Mouse (Mus musculus) stomach, postnatal 0 days (tissue): ENCODE data around the gene Rptor. TPM values are rescaled to one million over a fixed set of nuclear protein-coding genes. Genes with fewer than 3 reads are reported as not detected.
A peak's percentile ranks its signal among the peaks of the same experiment; 100 is the strongest.

ENCODE experiments used
- ATAC-seq: fragments of 200-750 bp; cut with Nextera tagmentation; 2 replicates; pipeline ENCODE4 v1.8.0; 2017; ENCODE audit not compliant: low FRiP score, low TSS enrichment
- DNase-seq: peaks from one replicate; pipeline ENCODE4 v3.0.0-alpha.2; 2016; ENCODE audit warnings: low spot score
- H3K27ac ChIP-seq: fragments of 300-500 bp; sonication (generic); replicated peaks from 2 replicates; pipeline ENCODE4 v1.5.1; 2014; ENCODE audit warnings: mild to moderate bottlenecking, control low read depth
- H3K27me3 ChIP-seq: fragments of 300-500 bp; sonication (generic); 2 replicates; pipeline ENCODE4 v1.6.1; 2014; ENCODE audit warnings: low read length; ENCODE audit not compliant: control insufficient read depth, insufficient read depth
- H3K36me3 ChIP-seq: fragments of 300-500 bp; sonication (generic); 2 replicates; pipeline ENCODE4 v1.6.1; 2014; ENCODE audit warnings: low read length, mixed read lengths; ENCODE audit not compliant: control insufficient read depth, insufficient read depth
- H3K4me1 ChIP-seq: fragments of 300-500 bp; sonication (generic); replicated peaks from 2 replicates; pipeline ENCODE4 v1.6.1; 2014; ENCODE audit warnings: antibody characterized with exemption; ENCODE audit not compliant: control insufficient read depth, insufficient read depth
- H3K4me2 ChIP-seq: fragments of 300-500 bp; sonication (generic); replicated peaks from 2 replicates; pipeline ENCODE4 v1.6.1; 2014; ENCODE audit warnings: low read depth, mild to moderate bottlenecking, control low read depth, moderate library complexity
- H3K4me3 ChIP-seq: fragments of 300-500 bp; sonication (generic); 2 replicates; pipeline ENCODE4 v1.5.1; 2014; ENCODE audit warnings: low read depth, low read length, control low read depth
- H3K9ac ChIP-seq: fragments of 300-500 bp; sonication (generic); 2 replicates; pipeline ENCODE4 v1.6.1; 2014; ENCODE audit warnings: mild to moderate bottlenecking, low read length, control low read depth, mixed read lengths
- H3K9me3 ChIP-seq: fragments of 300-500 bp; sonication (generic); 2 replicates; pipeline ENCODE4 v1.6.1; 2016; ENCODE audit warnings: low read length; ENCODE audit not compliant: control insufficient read depth
- CTCF ChIP-seq: IDR thresholded peaks from 2 replicates; pipeline ENCODE4 v1.5.1; 2016; ENCODE audit warnings: antibody characterized with exemption, low read depth, mild to moderate bottlenecking, moderate library complexity
- EP300 ChIP-seq: optimal IDR thresholded peaks from 2 replicates; pipeline ENCODE3; 2016; ENCODE audit warnings: antibody characterized with exemption
- WGBS: fragments of 180-500 bp; shearing (Covaris S2); extraction: QIAGEN DNeasy Blood & Tissue Kit; methylation state at CpG from one replicate; pipeline ENCODE4 v1.1.7; 2014; 5-methylcytosine and 5-hydroxymethylcytosine counted together
- polyA plus RNA-seq: library from polyadenylated mRNA; unstranded; fragments of >200 nt; fragmentation: Nextera tagmentation; extraction: Ambion mirVana; gene quantifications from 2 replicates; pipeline ENCODE4 v1.2.1, GENCODE M21; 2015

The Rptor gene
- polyA plus RNA-seq, 1 experiment from 2014 or later = 3.7 TPM

DNA sequence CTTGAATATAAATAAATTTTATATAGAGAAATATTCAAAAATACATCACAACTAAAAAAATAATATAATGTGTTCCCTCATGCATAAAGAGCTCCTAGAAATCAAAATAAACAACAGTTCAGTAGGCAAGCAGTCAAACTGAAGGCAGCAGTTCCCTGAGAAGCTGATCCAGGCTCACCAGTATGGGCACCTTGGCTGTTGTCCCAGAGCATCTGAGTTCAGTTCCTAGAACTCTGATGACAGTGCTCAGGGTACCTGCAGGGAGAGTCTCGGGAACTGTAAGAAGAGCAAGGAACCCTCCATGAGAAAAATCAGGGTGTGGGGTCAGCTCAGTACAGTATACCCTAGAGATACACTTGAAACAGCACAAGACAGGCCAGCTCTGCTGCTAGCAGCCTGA lies 235.1 kb downstream of the Rptor start:
- H3K9ac ChIP-seq = no peak overlapping the region
- H3K4me2 ChIP-seq = no peak overlapping the region
- H3K27me3 ChIP-seq = no peaks in the 10 kb centered on the region
- no peak overlapping the region for H3K27ac ChIP-seq
- DNase-seq = no peak
- H3K36me3 ChIP-seq = no peaks in the 10 kb centered on the region
- no peak for TF ChIP-seq EP300
- no peak for TF ChIP-seq CTCF
- no peaks in the 10 kb centered on the region for H3K9me3 ChIP-seq
- H3K4me1 ChIP-seq = no peaks in the 10 kb centered on the region
- ATAC-seq = no peak
- H3K4me3 ChIP-seq = no peak overlapping the region
- 73% methylated on average over 1 of the region's 1 CpGs for WGBS

DNA sequence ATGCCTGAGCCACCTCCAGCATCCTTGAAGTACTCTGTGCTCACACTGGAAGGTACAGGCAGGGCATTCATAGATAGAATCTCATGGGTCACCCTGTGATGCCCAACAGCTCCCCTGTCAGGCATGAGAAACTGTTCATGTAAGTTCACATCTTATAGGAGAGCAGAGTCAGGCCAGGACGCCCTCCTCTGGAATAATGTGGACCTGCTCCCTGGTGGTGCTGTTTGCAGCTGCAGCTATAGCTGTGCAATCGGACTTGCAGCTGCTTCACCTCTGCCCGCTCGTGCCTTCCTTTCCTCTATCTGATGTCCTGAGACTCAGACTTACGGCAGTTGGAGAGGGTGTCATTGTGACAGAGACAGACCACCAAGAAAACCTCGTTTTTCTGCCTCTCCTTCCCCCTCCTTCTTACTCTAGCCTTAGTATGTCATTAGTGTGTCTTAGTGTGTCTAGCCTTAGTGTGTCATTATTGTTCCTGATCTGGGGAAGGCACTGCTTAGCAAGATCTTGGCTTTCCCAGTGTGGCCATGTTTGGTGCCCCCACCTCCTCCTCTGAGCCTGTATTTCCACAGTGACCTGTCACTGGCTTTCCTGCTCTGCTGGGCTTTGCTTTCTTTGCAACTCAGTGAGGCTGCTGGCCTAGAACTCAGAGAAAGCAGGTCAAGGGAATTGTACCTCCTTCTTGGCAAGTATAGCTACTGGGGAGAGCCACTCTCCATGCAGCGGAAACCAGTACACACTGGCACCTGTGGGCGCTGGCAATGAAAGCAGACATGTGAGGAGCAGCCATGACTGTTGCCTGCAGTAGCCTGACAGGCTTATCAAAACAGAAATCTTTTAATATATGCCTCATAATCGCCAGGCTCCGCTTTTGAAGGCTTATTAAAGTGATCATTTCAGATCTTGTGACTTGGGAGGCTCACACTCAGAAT lies 237.0 kb downstream of the Rptor start:
- peak; percentile 55 for TF ChIP-seq CTCF
- no peak for TF ChIP-seq EP300
- no peak for ATAC-seq
- Histone ChIP-seq H3K4me2 (no peak overlapping the region), H3K4me1 (no peaks in the 10 kb centered on the region), H3K27ac (no peak overlapping the region), H3K4me3 (no peak overlapping the region), H3K27me3 (no peaks in the 10 kb centered on the region), H3K9ac (no peak overlapping the region), H3K9me3 (no peaks in the 10 kb centered on the region), H3K36me3 (peaks cover 7% of the 10 kb centered on the region; the same call in 1 of the 2 replicates)
- DNase-seq = no peak
- 78% methylated on average over 10 of the region's 10 CpGs for WGBS

DNA sequence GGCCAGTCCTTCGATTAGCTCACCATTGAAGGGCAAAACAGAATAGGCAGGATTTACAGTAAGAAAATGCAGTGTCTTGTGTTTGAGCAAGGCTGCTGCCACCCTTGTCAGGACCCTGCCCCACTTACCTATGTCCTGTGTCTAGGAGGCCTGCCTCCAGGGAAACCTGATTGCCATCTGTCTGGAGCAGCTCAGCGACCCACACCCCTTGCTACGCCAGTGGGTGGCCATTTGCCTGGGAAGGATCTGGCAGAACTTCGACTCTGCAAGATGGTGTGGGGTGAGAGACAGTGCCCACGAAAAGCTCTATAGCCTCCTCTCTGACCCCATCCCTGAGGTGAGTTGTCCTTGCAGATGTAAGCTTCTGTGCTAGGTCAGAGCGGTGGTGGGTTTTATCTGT lies 243.9 kb downstream of the Rptor start:
- Histone ChIP-seq H3K27me3 (no peaks in the 10 kb centered on the region), H3K4me2 (no peak overlapping the region), H3K36me3 (peaks cover 10% of the 10 kb centered on the region), H3K9ac (no peak overlapping the region), H3K4me1 (no peaks in the 10 kb centered on the region), H3K4me3 (no peak overlapping the region), H3K27ac (no peak overlapping the region), H3K9me3 (no peaks in the 10 kb centered on the region)
- DNase-seq = no peak
- ATAC-seq = no peak
- WGBS = 91% methylated on average over 6 of the region's 6 CpGs
- TF ChIP-seq EP300 (no peak), CTCF (no peak)

DNA sequence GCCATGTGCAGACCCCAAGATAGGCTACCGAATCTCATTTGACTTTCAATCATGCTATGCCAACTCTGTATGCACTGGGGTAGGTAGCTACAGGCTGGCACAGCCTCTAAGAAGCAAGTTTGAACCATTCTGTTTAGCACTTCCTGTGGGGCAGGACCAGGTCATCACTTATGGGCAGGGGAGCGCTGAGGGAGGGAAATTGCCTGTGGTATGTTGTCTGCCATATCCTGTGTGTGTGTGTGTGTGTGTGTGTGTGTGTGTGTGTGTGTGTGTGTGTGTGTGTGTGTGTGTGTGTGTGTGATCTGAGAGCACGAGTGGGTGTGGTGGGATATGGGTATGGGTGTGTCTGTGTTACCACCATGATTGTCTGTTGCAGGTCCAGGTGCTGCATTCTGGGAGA lies 244.4 kb downstream of the Rptor start:
- ATAC-seq (no peak), DNase-seq (no peak)
- no peaks in the 10 kb centered on the region for H3K4me1 ChIP-seq
- peaks cover 13% of the 10 kb centered on the region for H3K36me3 ChIP-seq
- H3K27ac ChIP-seq = no peak overlapping the region
- WGBS = 91% methylated on average over 3 of the region's 3 CpGs
- H3K27me3 ChIP-seq = no peaks in the 10 kb centered on the region
- H3K9ac ChIP-seq = no peak overlapping the region
- TF ChIP-seq CTCF (no peak), EP300 (no peak)
- no peaks in the 10 kb centered on the region for H3K9me3 ChIP-seq
- H3K4me3 ChIP-seq = no peak overlapping the region
- no peak overlapping the region for H3K4me2 ChIP-seq

DNA sequence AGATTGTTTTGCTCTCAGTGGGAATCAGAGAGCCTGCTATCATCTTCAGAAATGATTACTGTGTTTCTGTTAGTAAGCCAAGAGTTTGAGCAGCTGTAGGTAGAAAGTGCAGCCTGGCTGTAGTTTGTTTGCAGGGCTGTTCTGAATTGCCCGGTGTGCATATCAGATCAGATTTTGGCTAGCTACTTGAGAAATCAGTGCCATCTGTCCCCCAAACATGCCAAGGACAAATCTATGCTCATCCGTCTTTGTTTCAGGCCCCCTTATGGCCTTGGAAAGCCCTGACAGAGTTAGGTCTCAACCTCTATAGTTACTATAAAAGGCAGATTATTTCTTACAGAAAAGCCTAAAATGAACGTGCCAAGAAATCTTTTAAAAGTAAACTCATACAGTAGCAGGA lies 244.9 kb downstream of the Rptor start:
- no peaks in the 10 kb centered on the region for H3K4me1 ChIP-seq
- no peak overlapping the region for H3K9ac ChIP-seq
- no peaks in the 10 kb centered on the region for H3K9me3 ChIP-seq
- H3K4me3 ChIP-seq = no peak overlapping the region
- DNase-seq (no peak), ATAC-seq (no peak)
- H3K36me3 ChIP-seq = peaks cover 16% of the 10 kb centered on the region
- no peak overlapping the region for H3K27ac ChIP-seq
- H3K27me3 ChIP-seq = no peaks in the 10 kb centered on the region
- WGBS = 73% methylated on average over 3 of the region's 3 CpGs
- H3K4me2 ChIP-seq = no peak overlapping the region
- TF ChIP-seq CTCF = no peak
- TF ChIP-seq EP300 = no peak

DNA sequence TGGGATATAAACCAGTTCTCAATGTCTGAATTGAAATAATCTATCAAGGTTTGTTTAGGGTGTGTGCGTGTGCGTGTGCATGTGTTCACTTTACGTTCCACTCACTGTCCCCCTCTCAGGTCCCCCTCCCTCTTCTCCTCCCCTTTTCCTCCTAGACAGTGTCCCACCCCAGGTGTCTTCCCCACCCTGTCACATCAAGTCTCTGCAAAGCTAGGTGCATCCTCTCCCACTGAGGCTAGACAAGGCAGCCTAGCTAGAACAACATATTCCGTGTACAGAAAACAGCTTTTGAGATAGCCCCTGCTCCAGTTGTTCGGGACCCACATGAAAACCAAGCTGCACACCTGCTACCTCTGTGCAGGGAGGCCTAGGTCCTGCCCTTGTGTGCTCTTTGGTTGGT lies 245.5 kb downstream of the Rptor start:
- H3K27me3 ChIP-seq = no peaks in the 10 kb centered on the region
- H3K36me3 ChIP-seq = peaks cover 17% of the 10 kb centered on the region
- no peaks in the 10 kb centered on the region for H3K9me3 ChIP-seq
- ATAC-seq (no peak), DNase-seq (no peak)
- no peak overlapping the region for H3K4me3 ChIP-seq
- 75% methylated on average over 5 of the region's 5 CpGs for WGBS
- no peak overlapping the region for H3K27ac ChIP-seq
- H3K4me2 ChIP-seq = no peak overlapping the region
- H3K4me1 ChIP-seq = no peaks in the 10 kb centered on the region
- TF ChIP-seq CTCF (no peak), EP300 (no peak)
- H3K9ac ChIP-seq = no peak overlapping the region
